Mouse (Mus musculus): ENCODE measurements around the gene Fam196b.

DNA sequence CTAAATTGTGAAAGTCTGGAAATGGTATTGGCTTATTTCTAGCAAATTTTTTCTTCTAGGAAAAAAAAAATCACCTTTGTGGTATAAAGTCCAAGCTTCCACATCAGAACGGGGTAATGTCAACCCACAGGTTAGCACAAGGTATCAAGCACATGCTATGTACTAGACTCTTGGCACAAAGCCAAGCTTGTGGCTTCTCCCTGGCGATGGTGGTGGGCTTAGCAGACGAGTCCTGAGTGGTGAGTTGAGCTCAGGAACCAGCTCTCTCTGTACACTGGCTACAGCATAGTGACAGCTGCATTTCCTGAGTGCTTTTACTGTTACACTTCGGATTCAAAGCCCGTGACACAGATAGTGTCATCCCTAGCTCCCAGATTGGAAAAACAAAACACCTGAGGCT lies 2.9 kb upstream of the Fam196b start:
- TF ChIP-seq EP300 (optimal IDR thresholded peaks at IDR 0.05) (no peak), CTCF (IDR thresholded peaks at IDR 0.05; ENCODE audit: low read depth) (no peak)
